Mouse (Mus musculus) midbrain, embryonic 15.5 days (tissue): ENCODE data around the gene Mien1. TPM values are rescaled to one million over a fixed set of nuclear protein-coding genes. Genes with fewer than 3 reads are reported as not detected.

ENCODE experiments used
- ATAC-seq: fragments of 200-750 bp; cut with Nextera tagmentation; replicated peaks from 2 replicates; pipeline ENCODE4 v1.8.0; 2017; ENCODE audit warnings: moderate TSS enrichment
- H3K27ac ChIP-seq: fragments of 300-500 bp; sonication (generic); 2 replicates; pipeline ENCODE4 v1.5.1; 2015; ENCODE audit warnings: mild to moderate bottlenecking, inconsistent platforms
- H3K27me3 ChIP-seq: fragments of 300-500 bp; sonication (generic); replicated peaks from 2 replicates; pipeline ENCODE4 v1.6.1; 2015; ENCODE audit warnings: inconsistent platforms
- H3K36me3 ChIP-seq: fragments of 300-500 bp; sonication (generic); replicated peaks from 2 replicates; pipeline ENCODE4 v1.6.1; 2015; ENCODE audit warnings: inconsistent platforms
- H3K4me1 ChIP-seq: fragments of 300-500 bp; sonication (generic); 2 replicates; pipeline ENCODE4 v1.6.1; 2015; ENCODE audit warnings: inconsistent platforms
- H3K4me2 ChIP-seq: fragments of 300-500 bp; sonication (generic); 2 replicates; pipeline ENCODE4 v1.6.1; 2015; ENCODE audit warnings: inconsistent platforms, mild to moderate bottlenecking, moderate library complexity
- H3K4me3 ChIP-seq: fragments of 300-500 bp; sonication (generic); 2 replicates; pipeline ENCODE4 v1.5.1; 2015; ENCODE audit warnings: mild to moderate bottlenecking, inconsistent platforms
- H3K9ac ChIP-seq: fragments of 300-500 bp; sonication (generic); 2 replicates; pipeline ENCODE4 v1.6.1; 2015; ENCODE audit warnings: mild to moderate bottlenecking, inconsistent platforms
- H3K9me3 ChIP-seq: fragments of 300-500 bp; sonication (generic); 2 replicates; pipeline ENCODE4 v1.6.1; 2016; ENCODE audit warnings: inconsistent platforms
- WGBS: fragments of 180-500 bp; shearing (Covaris S2); methylation state at CpG from one replicate; pipeline ENCODE4 v1.1.7; 2015; ENCODE audit warnings: mixed read lengths; 5-methylcytosine and 5-hydroxymethylcytosine counted together
- polyA plus RNA-seq: library from polyadenylated mRNA; unstranded; fragments of >200 nt; fragmentation: Nextera tagmentation; extraction: Ambion mirVana; gene quantifications from 2 replicates; pipeline ENCODE4 v1.2.1, GENCODE M21; 2015

Gene Mien1
- 233 and 238 TPM in 2 replicates for polyA plus RNA-seq

DNA sequence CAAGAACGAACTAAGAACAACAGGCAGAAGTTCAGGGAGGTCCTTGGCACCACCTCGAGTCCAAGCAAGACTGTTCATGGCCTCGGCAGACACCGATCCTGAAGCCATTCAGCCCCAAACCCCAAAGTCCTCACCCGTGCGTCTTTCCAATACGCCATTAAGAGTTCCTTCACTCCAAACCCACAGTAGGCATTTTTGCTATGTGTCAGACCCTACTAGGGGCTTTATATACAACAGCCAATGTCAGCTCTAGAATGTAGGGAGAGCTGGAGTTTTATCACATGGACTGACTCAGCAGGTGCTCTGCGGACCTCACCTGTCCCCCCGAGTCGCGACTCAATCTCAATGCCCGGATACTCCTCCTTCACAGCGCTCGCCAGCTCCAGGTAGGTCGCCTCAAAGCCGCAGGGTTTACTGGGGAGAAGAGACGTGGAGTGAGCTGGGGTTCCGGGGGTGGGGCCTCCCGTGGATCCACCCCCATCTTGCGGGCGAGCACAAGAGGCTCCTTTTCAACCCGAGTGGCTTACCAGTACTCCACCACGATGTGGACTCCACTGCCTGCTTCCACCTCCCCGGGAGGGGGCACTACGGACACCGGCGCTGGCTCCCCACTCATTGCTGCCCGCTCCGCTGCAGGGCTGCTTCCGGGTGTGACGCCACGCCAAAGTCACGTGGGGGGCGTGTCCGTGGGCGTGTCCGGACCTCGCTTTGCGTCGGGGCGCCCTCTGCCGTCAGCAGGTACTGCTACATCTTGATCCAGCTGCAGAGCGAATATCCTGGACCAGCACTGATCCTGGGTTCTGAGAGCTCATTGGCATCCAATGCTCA lies at the start of gene Mien1:
Gene Mien1, minus strand, starts transcription at position 661 of the 828 bp plus-strand sequence.
- H3K27ac ChIP-seq, result peak within 1 kb of the TSS; percentile 79
- H3K4me1 ChIP-seq, result peaks cover 9% of the 10 kb centered on the region
- WGBS, result 3% methylated on average over 43 of the region's 43 CpGs
- peak; percentile 94 for ATAC-seq
- H3K36me3 ChIP-seq, result no peaks in the 10 kb centered on the region
- peak within 1 kb of the TSS; percentile 67 for H3K9ac ChIP-seq
- no peaks in the 10 kb centered on the region for H3K9me3 ChIP-seq
- H3K4me3 ChIP-seq, result peak within 1 kb of the TSS; percentile 74
- H3K4me2 ChIP-seq, result peak within 1 kb of the TSS; percentile 68
- H3K27me3 ChIP-seq, result no peaks in the 10 kb centered on the region

GRCm38 (mm10) chr11:98487526-98488040 lies 48.8 kb upstream of the Mien1 start:
- 86% methylated on average over 4 of the region's 5 CpGs for WGBS
- H3K4me2 ChIP-seq, result no peak overlapping the region
- H3K36me3 ChIP-seq, result no peaks in the 10 kb centered on the region
- H3K4me3 ChIP-seq, result no peak overlapping the region
- H3K27ac ChIP-seq, result no peak overlapping the region
- H3K27me3 ChIP-seq, result no peaks in the 10 kb centered on the region
- no peak overlapping the region for H3K9ac ChIP-seq
- ATAC-seq, result no peak
- no peaks in the 10 kb centered on the region for H3K9me3 ChIP-seq
- H3K4me1 ChIP-seq, result no peaks in the 10 kb centered on the region

GRCm38 (mm10) chr11:98485749-98486148 lies 47.0 kb upstream of the Mien1 start:
- no peak overlapping the region for H3K27ac ChIP-seq
- H3K9ac ChIP-seq, result no peak overlapping the region
- H3K4me2 ChIP-seq, result no peak overlapping the region
- no peak overlapping the region for H3K4me3 ChIP-seq
- H3K27me3 ChIP-seq, result no peaks in the 10 kb centered on the region
- WGBS, result 93% methylated on average over 2 of the region's 2 CpGs
- no peaks in the 10 kb centered on the region for H3K36me3 ChIP-seq
- no peaks in the 10 kb centered on the region for H3K9me3 ChIP-seq
- ATAC-seq, result no peak
- H3K4me1 ChIP-seq, result no peaks in the 10 kb centered on the region

- Histone ChIP-seq H3K27me3 (no peaks in the 10 kb centered on the region), H3K27ac (no peak overlapping the region), H3K4me1 (no peaks in the 10 kb centered on the region), H3K4me2 (no peak overlapping the region), H3K9ac (no peak overlapping the region), H3K36me3 (no peaks in the 10 kb centered on the region), H3K9me3 (no peaks in the 10 kb centered on the region), H3K4me3 (no peak overlapping the region)
- no peak for ATAC-seq
- WGBS, result 82% methylated on average over 10 of the region's 10 CpGs
Measured at GRCm38 (mm10) chr11:98482067-98482466, 43.3 kb upstream of the Mien1 start.

DNA sequence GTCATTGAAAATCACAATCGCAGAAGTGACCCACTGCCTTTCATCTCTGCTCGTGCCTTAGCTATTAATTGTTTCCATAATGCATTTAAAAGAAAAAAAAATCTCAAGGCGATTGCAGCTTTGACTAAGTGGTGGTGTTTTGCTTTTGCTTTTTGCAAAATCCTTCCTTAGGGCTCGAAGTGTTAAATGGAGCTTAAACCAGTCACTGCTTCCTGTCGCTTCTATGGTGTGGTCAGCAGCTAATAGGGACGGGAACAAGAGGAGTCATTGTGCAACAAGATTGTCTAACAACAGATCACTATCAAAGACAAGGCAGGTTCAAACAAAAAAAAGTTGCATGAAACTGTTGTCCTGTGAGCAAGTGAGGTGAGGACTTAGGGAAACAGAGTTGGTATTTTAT lies 42.4 kb upstream of the Mien1 start:
- no peaks in the 10 kb centered on the region for H3K36me3 ChIP-seq
- ATAC-seq, result no peak
- 72% methylated on average over 6 of the region's 6 CpGs for WGBS
- H3K4me1 ChIP-seq, result no peaks in the 10 kb centered on the region
- H3K4me2 ChIP-seq, result no peak overlapping the region
- no peak overlapping the region for H3K27ac ChIP-seq
- no peaks in the 10 kb centered on the region for H3K9me3 ChIP-seq
- H3K27me3 ChIP-seq, result no peaks in the 10 kb centered on the region
- no peak overlapping the region for H3K9ac ChIP-seq
- no peak overlapping the region for H3K4me3 ChIP-seq

GRCm38 (mm10) chr11:98479940-98480497 lies 41.2 kb upstream of the Mien1 start:
- no peaks in the 10 kb centered on the region for H3K9me3 ChIP-seq
- no peak overlapping the region for H3K4me2 ChIP-seq
- ATAC-seq, result no peak
- no peaks in the 10 kb centered on the region for H3K36me3 ChIP-seq
- H3K9ac ChIP-seq, result no peak overlapping the region
- H3K27ac ChIP-seq, result no peak overlapping the region
- no peak overlapping the region for H3K4me3 ChIP-seq
- no peaks in the 10 kb centered on the region for H3K27me3 ChIP-seq
- 89% methylated on average over 12 of the region's 12 CpGs for WGBS
- no peaks in the 10 kb centered on the region for H3K4me1 ChIP-seq

- Histone ChIP-seq H3K9me3 (no peaks in the 10 kb centered on the region), H3K4me2 (no peak overlapping the region), H3K4me1 (no peaks in the 10 kb centered on the region), H3K36me3 (no peaks in the 10 kb centered on the region), H3K4me3 (no peak overlapping the region), H3K9ac (no peak overlapping the region), H3K27me3 (no peaks in the 10 kb centered on the region), H3K27ac (no peak overlapping the region)
- WGBS, result 76% methylated on average over 13 of the region's 13 CpGs
- no peak for ATAC-seq
Measured at GRCm38 (mm10) chr11:98479026-98479939, 40.5 kb upstream of the Mien1 start.

DNA sequence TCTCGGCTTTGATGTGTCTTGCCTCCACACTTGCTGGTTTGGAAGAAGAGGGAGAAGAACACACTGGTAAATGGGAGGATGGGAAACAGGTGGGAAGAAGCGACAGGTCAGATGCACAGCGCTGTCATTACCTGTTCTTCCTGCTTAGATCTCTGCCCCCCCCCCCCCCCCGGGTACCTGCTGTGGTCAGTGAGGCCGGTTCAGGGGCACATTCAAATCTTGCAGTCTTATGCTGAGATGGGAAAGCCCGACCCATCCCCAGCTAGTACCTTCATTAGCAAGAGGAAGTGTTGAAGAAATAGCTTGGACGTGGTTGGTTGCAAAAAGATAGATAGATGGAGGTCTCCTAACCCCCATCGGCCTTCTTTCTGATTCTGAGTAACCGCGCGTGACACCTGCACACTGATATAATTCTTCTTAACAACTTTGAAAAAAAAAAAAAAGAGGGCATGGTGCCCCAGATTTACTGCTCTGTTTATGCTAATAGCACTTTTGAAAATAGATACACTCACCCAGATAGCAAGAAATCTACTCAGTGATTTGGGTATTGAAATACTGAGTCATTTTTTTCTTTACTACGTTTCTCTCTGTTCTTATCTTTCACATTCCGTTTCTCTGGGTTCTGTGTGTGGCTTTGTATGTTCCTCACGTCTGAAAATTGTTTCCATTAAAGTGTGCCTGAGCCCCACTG lies 38.4 kb upstream of the Mien1 start:
- no peak for ATAC-seq
- 74% methylated on average over 14 of the region's 14 CpGs for WGBS
- Histone ChIP-seq H3K4me2 (no peak overlapping the region), H3K9me3 (no peaks in the 10 kb centered on the region), H3K36me3 (no peaks in the 10 kb centered on the region), H3K27ac (no peak overlapping the region), H3K4me1 (peaks cover 4% of the 10 kb centered on the region), H3K4me3 (no peak overlapping the region), H3K27me3 (no peaks in the 10 kb centered on the region), H3K9ac (no peak overlapping the region)

- no peak overlapping the region for H3K27ac ChIP-seq
- no peak for ATAC-seq
Measured at GRCm38 (mm10) chr11:98476434-98476807, 37.6 kb upstream of the Mien1 start.

DNA sequence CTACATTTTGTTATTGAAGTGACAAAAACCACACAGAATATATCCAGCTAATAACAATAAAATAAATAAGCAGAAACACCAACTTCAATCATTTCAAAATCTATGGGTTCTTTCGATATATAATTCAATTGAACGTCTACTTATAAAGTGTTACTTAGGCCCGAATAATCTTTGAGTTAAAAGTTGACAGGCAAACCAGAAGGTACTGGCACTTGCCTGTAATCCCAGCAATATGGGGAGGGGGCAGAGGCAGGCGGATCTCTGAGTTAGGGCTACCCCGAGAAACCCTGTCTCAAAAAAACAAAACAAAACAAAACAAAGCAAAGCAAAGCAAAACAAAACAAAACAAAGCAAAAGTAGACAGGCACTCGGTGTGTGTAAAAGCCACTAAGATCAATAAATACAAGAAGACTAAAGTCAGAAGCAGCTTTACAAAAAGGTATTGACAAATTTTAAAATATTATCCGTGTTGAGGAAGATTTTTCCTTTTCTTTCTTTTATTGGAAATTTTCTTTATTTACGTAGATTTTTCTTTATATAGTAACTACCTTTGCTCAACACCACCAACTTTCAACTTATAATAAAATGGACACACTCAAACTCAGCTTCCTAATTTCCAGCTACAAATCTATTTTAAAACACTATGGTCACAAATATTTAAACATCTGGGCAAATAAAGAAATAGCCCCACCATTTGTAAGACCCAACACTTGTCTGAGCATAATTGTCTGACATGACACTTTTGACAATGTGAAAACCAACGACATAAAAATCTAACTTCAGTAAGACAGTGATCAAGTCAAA lies 37.0 kb upstream of the Mien1 start:
- H3K4me1 ChIP-seq, result peaks cover 4% of the 10 kb centered on the region
- H3K36me3 ChIP-seq, result no peaks in the 10 kb centered on the region
- 89% methylated on average over 9 of the region's 9 CpGs for WGBS
- H3K9me3 ChIP-seq, result no peaks in the 10 kb centered on the region
- H3K27ac ChIP-seq, result no peak overlapping the region
- no peak overlapping the region for H3K9ac ChIP-seq
- no peaks in the 10 kb centered on the region for H3K27me3 ChIP-seq
- ATAC-seq, result no peak
- no peak overlapping the region for H3K4me2 ChIP-seq
- H3K4me3 ChIP-seq, result no peak overlapping the region

More at GRCm38 (mm10) chr11:98476434-98476807, 37.6 kb upstream of the Mien1 start:
- no peaks in the 10 kb centered on the region for H3K27me3 ChIP-seq
- peaks cover 4% of the 10 kb centered on the region for H3K4me1 ChIP-seq
- H3K4me3 ChIP-seq, result no peak overlapping the region
- WGBS, result 90% methylated on average over 4 of the region's 4 CpGs
- no peaks in the 10 kb centered on the region for H3K36me3 ChIP-seq
- no peak overlapping the region for H3K4me2 ChIP-seq
- H3K9me3 ChIP-seq, result no peaks in the 10 kb centered on the region
- no peak overlapping the region for H3K9ac ChIP-seq

- Histone ChIP-seq H3K9me3 (no peaks in the 10 kb centered on the region), H3K36me3 (no peaks in the 10 kb centered on the region), H3K9ac (no peak overlapping the region), H3K4me3 (no peak overlapping the region), H3K27ac (no peak overlapping the region), H3K4me1 (peaks cover 4% of the 10 kb centered on the region), H3K27me3 (no peaks in the 10 kb centered on the region), H3K4me2 (no peak overlapping the region)
- 91% methylated on average over 11 of the region's 11 CpGs for WGBS
- no peak for ATAC-seq
Measured at GRCm38 (mm10) chr11:98474967-98475366, 36.2 kb upstream of the Mien1 start.
